Mouse (Mus musculus) ES-E14 (cell line): ENCODE measurements around the gene Klf4. TPM values are rescaled to one million over a fixed set of nuclear protein-coding genes. Genes with fewer than 3 reads are reported as not detected.

Experiments used
- DNase-seq: peaks from one replicate; pipeline ENCODE4 v3.0.0-alpha.2; 2013; ENCODE audit warnings: low read depth, low spot score
- H3K27ac ChIP-seq: 2 replicates; pipeline ENCODE4 v1.5.1; 2012; ENCODE audit warnings: low read depth, mild to moderate bottlenecking, low read length, moderate library complexity, mixed read lengths; ENCODE audit not compliant: poor library complexity, insufficient read depth, severe bottlenecking
- H3K36me3 ChIP-seq: 2 replicates; pipeline ENCODE4 v1.6.1; 2012; ENCODE audit warnings: mild to moderate bottlenecking, low read length, moderate library complexity, mixed read lengths; ENCODE audit not compliant: control insufficient read depth, poor library complexity, insufficient read depth, severe bottlenecking
- H3K4me1 ChIP-seq, 2 experiments: fragments of 150-350 bp in 1 of 2; sonication (generic) in 1 of 2; 2 replicates each; pipeline ENCODE4 v1.6.1; 2012; ENCODE audit warnings: low read length in 2 of 2, mild to moderate bottlenecking in 1 of 2, mixed read lengths in 1 of 2; ENCODE audit not compliant: control insufficient read depth in 2 of 2, insufficient read depth in 2 of 2, poor library complexity in 1 of 2
- H3K4me3 ChIP-seq, 2 experiments: fragments of 150-350 bp in 1 of 2; sonication (generic) in 1 of 2; 2 replicates each; pipeline ENCODE4 v1.5.1; 2012; ENCODE audit warnings: low read length in 2 of 2, low read depth in 1 of 2, mild to moderate bottlenecking in 1 of 2, mixed read lengths in 1 of 2; ENCODE audit not compliant: insufficient read depth in 1 of 2, poor library complexity in 1 of 2, severe bottlenecking in 1 of 2
- H3K9ac ChIP-seq: 2 replicates; pipeline ENCODE4 v1.6.1; 2012; ENCODE audit warnings: low read depth, mild to moderate bottlenecking, low read length, mixed read lengths; ENCODE audit not compliant: poor library complexity, insufficient read depth, severe bottlenecking
- H3K9me3 ChIP-seq: fragments of 150-350 bp; sonication (generic); 2 replicates; pipeline ENCODE4 v1.6.1; 2012; ENCODE audit warnings: low read depth, mild to moderate bottlenecking, low read length; ENCODE audit not compliant: control insufficient read depth, insufficient read depth
- CHD2 ChIP-seq: IDR thresholded peaks from 2 replicates; pipeline ENCODE4 v1.6.1; 2014; ENCODE audit warnings: mild to moderate bottlenecking, low read depth, low read length, inconsistent platforms
- HCFC1 ChIP-seq: IDR thresholded peaks from 2 replicates; pipeline ENCODE4 v1.6.1; 2012; ENCODE audit warnings: low read length, inconsistent platforms, borderline replicate concordance; ENCODE audit not compliant: insufficient read depth
- MAFK ChIP-seq: IDR thresholded peaks from 2 replicates; pipeline ENCODE4 v1.6.1; 2014; ENCODE audit warnings: mild to moderate bottlenecking, low read depth, low read length, inconsistent platforms; ENCODE audit not compliant: insufficient read depth
- ZC3H11A ChIP-seq: IDR thresholded peaks from 2 replicates; pipeline ENCODE4 v1.6.1; 2012; ENCODE audit warnings: low read depth, mild to moderate bottlenecking, inconsistent platforms, low read length, borderline replicate concordance
- ZNF384 ChIP-seq: IDR thresholded peaks from 2 replicates; pipeline ENCODE4 v1.6.1; 2012; ENCODE audit warnings: low read depth, low read length, inconsistent platforms
- in situ Hi-C, 2 experiments: fragments of 600-800 bp; cut with MboI; formaldehyde crosslinking; loops; one replicate each; pipeline ENCODE4 v1.15.1; 2025; ENCODE audit warnings: low sequenced_read_pairs in 2 of 2, inconsistent platforms in 1 of 2; ENCODE audit not compliant: unreplicated experiment in 2 of 2
- total RNA-seq: library from RNA; depleted of rRNA; stranded (reverse); fragments of 300-350 nt; gene quantifications from 2 replicates; pipeline ENCODE4 v1.2.3, GENCODE M21; 2012

Gene Klf4
- total RNA-seq, 1 experiment: 55.6 TPM

DNA sequence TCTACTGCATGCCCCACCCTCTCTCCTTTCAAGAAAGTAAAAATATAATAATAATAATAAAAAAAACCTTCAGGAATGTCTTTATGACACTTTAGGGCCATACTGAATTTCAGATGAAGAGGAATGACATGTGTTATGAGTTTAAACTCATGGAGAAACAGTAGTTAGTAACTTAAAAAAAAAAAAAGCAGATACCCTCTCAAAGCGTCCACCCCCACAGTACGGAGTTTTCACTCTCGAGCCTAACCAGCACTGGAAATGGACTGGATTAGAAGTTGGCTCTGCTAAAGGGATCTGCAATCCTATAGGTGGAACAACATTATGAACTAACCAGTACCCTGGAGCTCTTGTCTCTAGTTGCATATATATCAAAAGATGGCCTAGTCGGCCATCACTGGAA lies 3.9 kb downstream of the Klf4 start:
- TF ChIP-seq HCFC1 (no peak), ZC3H11A (no peak), CHD2 (no peak), ZNF384 (no peak), MAFK (no peak)
- H3K9ac ChIP-seq: no peak overlapping the region

DNA sequence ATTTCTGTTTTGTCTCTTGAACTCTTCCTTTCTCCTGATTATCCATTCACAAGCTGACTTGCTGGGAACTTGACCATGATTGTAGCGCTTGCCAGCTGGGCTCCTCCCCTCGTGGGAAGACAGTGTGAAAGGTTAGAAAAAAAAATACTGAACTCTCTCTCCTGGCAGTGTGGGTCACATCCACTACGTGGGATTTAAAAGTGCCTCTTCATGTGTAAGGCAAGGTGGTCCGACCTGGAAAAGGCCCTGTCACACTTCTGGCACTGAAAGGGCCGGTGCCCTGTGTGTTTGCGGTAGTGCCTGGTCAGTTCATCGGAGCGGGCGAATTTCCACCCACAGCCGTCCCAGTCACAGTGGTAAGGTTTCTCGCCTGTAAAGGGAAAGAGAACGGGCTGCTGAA lies 4.3 kb downstream of the Klf4 start:
- H3K4me1 ChIP-seq: peaks cover 0 to 2% of the 10 kb centered on the region in 2 experiments; a peak in 2 of 4 replicates
- in situ Hi-C loops: no loop called here
- no peak overlapping the region for H3K27ac ChIP-seq
- no peak overlapping the region for H3K9ac ChIP-seq
- H3K4me3 ChIP-seq: peak overlapping the region; percentile 5 to 45; a peak in 3 of 4 replicates
- no peak for DNase-seq
- TF ChIP-seq MAFK (no peak), ZC3H11A (no peak), CHD2 (no peak)
- peaks cover 22% of the 10 kb centered on the region for H3K36me3 ChIP-seq
- H3K9me3 ChIP-seq: no peaks in the 10 kb centered on the region

More for the DNA sequence above, 3.9 kb downstream of the Klf4 start:
- Histone ChIP-seq H3K4me3 (peak overlapping the region in 1 of 2 experiments; percentile 5; a peak in 1 of 4 replicates), H3K4me1 (peaks cover 0 to 2% of the 10 kb centered on the region in 2 experiments; a peak in 2 of 4 replicates), H3K9me3 (no peaks in the 10 kb centered on the region), H3K36me3 (peaks cover 22% of the 10 kb centered on the region), H3K27ac (no peak overlapping the region)
- no peak for DNase-seq
- in situ Hi-C loops: no loop called here

DNA sequence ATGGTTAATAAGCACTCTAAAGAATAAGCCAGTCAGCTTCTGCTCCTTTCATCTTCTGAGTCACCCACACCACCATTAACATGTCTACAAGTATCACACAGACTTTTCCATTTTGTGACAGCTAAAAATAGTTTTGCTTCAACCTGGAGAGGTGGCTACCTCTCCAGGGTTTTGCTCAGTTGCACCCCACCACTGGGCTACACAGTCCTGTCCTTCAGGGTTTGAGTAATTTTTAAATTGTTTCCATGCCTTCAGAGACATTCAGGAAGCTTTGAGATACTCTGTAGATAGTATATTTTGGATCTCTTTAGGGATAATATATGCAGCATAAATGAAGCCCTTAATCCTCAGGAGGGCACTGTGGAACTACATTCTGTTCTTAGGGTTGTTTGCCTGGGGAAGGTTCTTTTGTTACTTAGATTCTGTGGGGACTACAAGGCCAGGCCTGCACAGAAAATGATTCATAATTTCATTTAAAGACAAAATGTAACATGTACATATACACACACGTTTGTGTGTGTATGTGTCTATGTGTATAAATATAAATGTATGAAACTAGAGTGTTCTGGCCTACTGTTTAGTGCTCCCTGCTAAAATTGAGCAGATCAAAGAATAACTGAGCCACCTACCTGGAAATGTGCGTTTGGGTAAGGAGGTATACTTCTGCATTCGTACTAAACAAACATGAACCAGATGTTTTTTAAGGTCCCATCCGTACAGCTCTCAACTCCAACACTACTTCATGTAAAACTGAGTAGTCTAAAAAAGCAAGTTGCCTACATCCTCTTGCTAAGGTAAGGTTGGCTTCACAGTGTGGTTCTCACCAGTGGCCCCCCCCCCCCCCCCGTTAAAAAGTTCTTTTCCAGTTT lies 5.8 kb downstream of the Klf4 start:
- no peaks in the 10 kb centered on the region for H3K9me3 ChIP-seq
- DNase-seq: no peak
- no peak overlapping the region for H3K27ac ChIP-seq
- no peak overlapping the region for H3K9ac ChIP-seq
- in situ Hi-C loops: no loop called here
- peaks cover 0 to 9% of the 10 kb centered on the region in 2 experiments; a peak in 2 of 4 replicates for H3K4me1 ChIP-seq
- no peak overlapping the region for H3K4me3 ChIP-seq
- 0 out of 2 replicates have a peak, but pooled peaks have one; percentile 7 for TF ChIP-seq CHD2
- TF ChIP-seq ZNF384: no peak
- TF ChIP-seq MAFK: no peak
- H3K36me3 ChIP-seq: peaks cover 22% of the 10 kb centered on the region

DNA sequence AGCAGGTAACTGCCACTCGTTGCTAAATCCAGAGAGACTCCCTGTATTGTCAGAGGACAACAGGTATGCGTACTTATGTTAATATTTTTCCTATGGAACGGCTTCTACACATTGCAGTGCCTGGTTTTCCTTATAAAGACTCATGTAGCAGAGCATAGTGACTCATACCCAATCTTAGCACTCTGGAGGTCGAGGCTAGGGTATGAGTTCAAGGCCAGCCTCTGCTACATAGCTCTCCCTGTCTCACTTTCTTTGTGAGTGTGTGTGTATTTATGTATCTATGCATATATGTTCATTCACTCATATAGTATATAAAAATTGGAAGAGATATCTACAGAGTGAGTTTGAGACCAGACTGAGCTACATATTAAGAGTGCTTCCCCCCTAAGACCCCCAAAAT lies 8.3 kb downstream of the Klf4 start:
- Histone ChIP-seq H3K9me3 (no peaks in the 10 kb centered on the region), H3K9ac (no peak overlapping the region), H3K4me1 (peaks cover 0 to 9% of the 10 kb centered on the region in 2 experiments; a peak in 2 of 4 replicates), H3K36me3 (peaks cover 5% of the 10 kb centered on the region), H3K4me3 (no peak overlapping the region), H3K27ac (no peak overlapping the region)
- in situ Hi-C loops: no loop called here
- TF ChIP-seq ZC3H11A: no peak
- TF ChIP-seq HCFC1: no peak
- TF ChIP-seq MAFK: no peak
- no peak for TF ChIP-seq ZNF384
- TF ChIP-seq CHD2: no peak
- no peak for DNase-seq
